Mouse (Mus musculus) lung, embryonic 14.5 days (tissue): ENCODE results near the gene Fam172a. TPM values are rescaled to one million over a fixed set of nuclear protein-coding genes. Genes with fewer than 3 reads are reported as not detected.

Experiments
- ATAC-seq: fragments of 200-750 bp; cut with Nextera tagmentation; 2 replicates; pipeline ENCODE4 v1.8.0; 2017; ENCODE audit warnings: mild to moderate bottlenecking, moderate TSS enrichment, moderate library complexity; ENCODE audit not compliant: insufficient read depth
- DNase-seq: peaks from one replicate; pipeline ENCODE4 v3.0.0-alpha.2; 2015
- H3K27ac ChIP-seq: fragments of 300-500 bp; sonication (generic); 2 replicates; pipeline ENCODE4 v1.5.1; 2014; ENCODE audit warnings: low read depth, mild to moderate bottlenecking, moderate library complexity
- H3K27me3 ChIP-seq: fragments of 300-500 bp; sonication (generic); 2 replicates; pipeline ENCODE4 v1.6.1; 2014; ENCODE audit warnings: low read length, control low read depth; ENCODE audit not compliant: insufficient read depth
- H3K36me3 ChIP-seq: fragments of 300-500 bp; sonication (generic); 2 replicates; pipeline ENCODE4 v1.6.1; 2014; ENCODE audit warnings: control low read depth; ENCODE audit not compliant: insufficient read depth
- H3K4me1 ChIP-seq: fragments of 300-500 bp; sonication (generic); 2 replicates; pipeline ENCODE4 v1.6.1; 2014; ENCODE audit warnings: antibody characterized with exemption, control low read depth; ENCODE audit not compliant: insufficient read depth
- H3K4me2 ChIP-seq: fragments of 300-500 bp; sonication (generic); 2 replicates; pipeline ENCODE4 v1.6.1; 2014; ENCODE audit warnings: mild to moderate bottlenecking
- H3K4me3 ChIP-seq: fragments of 300-500 bp; sonication (generic); 2 replicates; pipeline ENCODE4 v1.5.1; 2014; ENCODE audit warnings: low read depth, low read length
- H3K9ac ChIP-seq: fragments of 300-500 bp; sonication (generic); 2 replicates; pipeline ENCODE4 v1.6.1; 2014
- H3K9me3 ChIP-seq: fragments of 300-500 bp; sonication (generic); 2 replicates; pipeline ENCODE4 v1.6.1; 2016; ENCODE audit warnings: low read depth, low read length, control low read depth
- CTCF ChIP-seq: IDR thresholded peaks from 2 replicates; pipeline ENCODE4 v1.5.1; 2016; ENCODE audit warnings: antibody characterized with exemption, low read depth
- WGBS: fragments of 180-500 bp; shearing (Covaris S2); extraction: QIAGEN DNeasy Blood & Tissue Kit; methylation state at CpG from one replicate; pipeline ENCODE4 v1.1.7; 2014; 5-methylcytosine and 5-hydroxymethylcytosine counted together
- polyA plus RNA-seq: library from polyadenylated mRNA; unstranded; fragments of >200 nt; fragmentation: Nextera tagmentation; extraction: Ambion mirVana; gene quantifications from 2 replicates; pipeline ENCODE4 v1.2.1, GENCODE M21; 2014

The Fam172a gene
- polyA plus RNA-seq, 1 experiment from 2014 or later, result 31.4 TPM

- Histone ChIP-seq H3K27me3 (peaks cover 73% of the 10 kb centered on the region), H3K4me3 (no peak overlapping the region), H3K9me3 (no peaks in the 10 kb centered on the region), H3K27ac (no peak overlapping the region), H3K9ac (no peak overlapping the region), H3K4me2 (no peak overlapping the region), H3K36me3 (no peaks in the 10 kb centered on the region), H3K4me1 (no peaks in the 10 kb centered on the region)
- peak; percentile 49 for TF ChIP-seq CTCF
- ATAC-seq (no peak), DNase-seq (peak; percentile 34)
- 40% methylated on average over 12 of the region's 12 CpGs for WGBS
Measured at GRCm38 (mm10) chr13:78186340-78186946, 484.6 kb downstream of the Fam172a start.

- peaks cover 62% of the 10 kb centered on the region for H3K27me3 ChIP-seq
- DNase-seq, result no peak
Measured at GRCm38 (mm10) chr13:78187833-78188232, 486.0 kb downstream of the Fam172a start.

GRCm38 (mm10) chr13:78189586-78189985, 487.8 kb downstream of the Fam172a start:
- TF ChIP-seq CTCF, result no peak
- WGBS, result 62% methylated on average over 10 of the region's 10 CpGs

More at GRCm38 (mm10) chr13:78187833-78188232, 486.0 kb downstream of the Fam172a start:
- Histone ChIP-seq H3K4me3 (no peak overlapping the region), H3K9me3 (no peaks in the 10 kb centered on the region), H3K36me3 (no peaks in the 10 kb centered on the region), H3K4me2 (no peak overlapping the region), H3K27ac (no peak overlapping the region), H3K4me1 (no peaks in the 10 kb centered on the region), H3K9ac (no peak overlapping the region)
- no peak for TF ChIP-seq CTCF
- ATAC-seq, result no peak
- 65% methylated on average over 5 of the region's 5 CpGs for WGBS

DNA sequence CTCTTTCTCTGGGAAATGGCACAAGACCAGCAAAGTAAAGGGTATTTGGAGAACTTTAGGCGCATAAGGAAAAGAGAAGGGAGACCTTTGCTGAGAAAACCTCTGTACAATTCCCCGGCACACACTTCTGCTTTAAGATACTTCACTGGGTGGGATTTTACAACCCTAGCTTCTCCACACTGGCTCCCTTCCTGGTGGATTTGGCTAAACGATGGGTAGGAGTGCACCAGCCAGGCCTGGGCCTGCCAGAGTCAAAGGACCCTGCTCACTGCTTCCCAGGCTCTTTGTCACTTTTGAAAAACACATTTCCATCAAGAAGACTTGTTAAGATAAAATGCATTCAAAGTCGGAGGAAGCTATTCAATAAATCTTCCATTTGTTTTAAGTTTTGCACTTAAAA, 491.4 kb downstream of the Fam172a start:
- peaks cover 7% of the 10 kb centered on the region; the same call in 1 of the 2 replicates for H3K36me3 ChIP-seq
- no peak overlapping the region for H3K4me3 ChIP-seq
- no peak for TF ChIP-seq CTCF
- ATAC-seq, result no peak
- no peaks in the 10 kb centered on the region for H3K9me3 ChIP-seq
- DNase-seq, result no peak
- peaks cover 5% of the 10 kb centered on the region for H3K4me1 ChIP-seq
- peaks cover 39% of the 10 kb centered on the region for H3K27me3 ChIP-seq
- no peak overlapping the region; the same call in 1 of the 2 replicates for H3K9ac ChIP-seq
- no peak overlapping the region for H3K27ac ChIP-seq
- WGBS, result 40% methylated on average over 4 of the region's 4 CpGs
- H3K4me2 ChIP-seq, result peak overlapping the region; percentile 18; the same call in 1 of the 2 replicates

More at GRCm38 (mm10) chr13:78189586-78189985, 487.8 kb downstream of the Fam172a start:
- Histone ChIP-seq H3K4me2 (no peak overlapping the region), H3K9me3 (no peaks in the 10 kb centered on the region), H3K27ac (no peak overlapping the region), H3K4me3 (no peak overlapping the region), H3K27me3 (peaks cover 52% of the 10 kb centered on the region), H3K9ac (no peak overlapping the region), H3K4me1 (no peaks in the 10 kb centered on the region), H3K36me3 (no peaks in the 10 kb centered on the region)
- no peak for ATAC-seq
- no peak for DNase-seq

GRCm38 (mm10) chr13:78194135-78194849, 492.5 kb downstream of the Fam172a start:
- Histone ChIP-seq H3K4me2 (peak overlapping the region; percentile 70), H3K4me1 (peaks cover 5% of the 10 kb centered on the region), H3K9me3 (no peaks in the 10 kb centered on the region), H3K27ac (no peak overlapping the region), H3K27me3 (peaks cover 35% of the 10 kb centered on the region), H3K36me3 (peaks cover 7% of the 10 kb centered on the region; the same call in 1 of the 2 replicates), H3K4me3 (peak overlapping the region; percentile 37), H3K9ac (peak overlapping the region; percentile 50; the same call in 1 of the 2 replicates)
- no peak for TF ChIP-seq CTCF
- no peak for ATAC-seq
- DNase-seq, result no peak
- 25% methylated on average over 23 of the region's 26 CpGs for WGBS

- no peaks in the 10 kb centered on the region for H3K9me3 ChIP-seq
- peak overlapping the region; percentile 70 for H3K4me2 ChIP-seq
- TF ChIP-seq CTCF, result no peak
- peak; percentile 48 for DNase-seq
- peak overlapping the region; percentile 50 for H3K9ac ChIP-seq
- H3K27me3 ChIP-seq, result peaks cover 28% of the 10 kb centered on the region
- WGBS, result 6% methylated on average over 64 of the region's 64 CpGs
- peaks cover 5% of the 10 kb centered on the region for H3K4me1 ChIP-seq
- peaks cover 7% of the 10 kb centered on the region; the same call in 1 of the 2 replicates for H3K36me3 ChIP-seq
- peak overlapping the region; percentile 10; the same call in 1 of the 2 replicates for H3K27ac ChIP-seq
- peak overlapping the region; percentile 37 for H3K4me3 ChIP-seq
- 0 out of 2 replicates have a peak, but pooled peaks have one; percentile 9 for ATAC-seq
Measured at GRCm38 (mm10) chr13:78194850-78195600, 493.2 kb downstream of the Fam172a start.
